Mouse (Mus musculus) adrenal gland, postnatal 10 days (tissue): ENCODE data around the gene Kbtbd13. TPM values are rescaled to one million over a fixed set of nuclear protein-coding genes. Genes with fewer than 3 reads are reported as not detected.
"Not testable (repeated sequence)": the region's sequence is repeated elsewhere in the genome, so short reads cannot be mapped to it uniquely, and the experiment has no call there.

Experiments used
- DNase-seq: peaks from one replicate; pipeline ENCODE4 v3.0.0; 2021; ENCODE audit warnings: mixed read lengths
- total RNA-seq, 2 experiments: library from RNA; stranded (reverse); gene quantifications; 2 replicates each; pipeline ENCODE4 v1.2.3; 2021

Kbtbd13 gene
- total RNA-seq, 2 experiments from 2014 or later: 0.84 to 3.9 TPM

DNA sequence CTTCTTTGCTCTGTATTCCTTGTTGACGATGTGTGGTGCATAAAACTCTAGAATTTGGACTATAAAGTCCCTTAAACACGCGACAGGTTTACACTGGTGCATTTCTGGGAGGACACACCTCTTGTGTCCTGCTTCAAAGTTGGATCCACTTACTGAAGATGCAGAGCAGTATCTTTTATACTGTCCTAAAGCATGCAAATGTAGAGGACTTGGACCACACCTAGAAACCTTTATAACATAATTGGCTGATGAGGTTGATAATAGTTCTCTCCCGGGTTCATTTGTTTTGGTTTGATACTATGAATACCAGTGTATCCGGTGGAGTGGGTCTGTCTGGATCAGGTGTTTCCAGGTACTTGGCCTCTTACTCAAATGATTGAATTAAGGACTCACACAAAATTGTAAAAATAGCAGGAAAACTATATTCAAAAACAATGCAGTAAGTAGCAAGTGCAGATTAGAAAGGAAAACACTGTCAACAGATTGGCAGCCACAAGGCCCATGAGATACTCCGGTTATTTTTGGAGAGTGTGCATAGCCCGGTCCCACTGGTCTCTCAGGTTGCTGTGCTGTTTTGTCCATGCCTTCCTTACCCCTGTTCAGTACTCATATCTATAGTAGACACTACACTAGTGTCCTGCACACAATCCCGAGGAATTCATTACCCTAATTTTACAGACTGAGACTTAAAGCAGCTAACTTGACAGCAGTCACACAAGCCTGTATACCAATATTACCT is 44.2 kb downstream of the Kbtbd13 start:
- no peak for DNase-seq

DNA sequence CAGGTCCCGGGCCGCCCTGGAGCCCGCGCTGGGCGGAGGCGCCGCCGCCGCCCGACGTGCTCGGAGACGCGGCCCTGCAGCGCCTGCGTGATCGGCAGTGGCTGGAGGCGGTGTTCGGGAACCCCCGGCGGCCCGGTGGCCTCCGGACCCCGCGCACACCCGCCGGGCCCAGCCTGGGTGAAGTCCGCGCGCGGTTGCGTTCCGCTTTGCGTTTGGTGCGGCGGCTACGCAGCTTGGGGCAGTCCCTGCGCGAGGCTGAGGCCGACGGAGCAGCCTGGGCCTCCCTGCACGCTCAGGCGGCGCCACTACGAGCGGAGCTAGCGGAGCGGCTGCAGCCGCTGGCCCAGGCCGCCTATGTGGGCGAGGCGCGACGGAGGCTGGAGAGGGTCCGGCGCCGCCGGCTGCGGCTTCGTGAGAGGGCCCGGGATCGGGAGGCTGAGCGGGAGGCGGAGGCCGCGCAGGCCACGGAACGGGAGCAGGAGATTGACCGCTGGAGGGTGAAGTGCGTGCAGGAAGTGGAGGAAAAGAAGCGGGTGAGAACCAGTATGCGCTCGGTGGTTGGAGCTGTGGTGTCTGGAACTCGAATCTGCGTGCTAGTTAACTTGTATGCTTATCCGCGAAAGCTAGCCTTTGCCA is 44.9 kb downstream of the Kbtbd13 start:
- DNase-seq: peak; percentile 66

DNA sequence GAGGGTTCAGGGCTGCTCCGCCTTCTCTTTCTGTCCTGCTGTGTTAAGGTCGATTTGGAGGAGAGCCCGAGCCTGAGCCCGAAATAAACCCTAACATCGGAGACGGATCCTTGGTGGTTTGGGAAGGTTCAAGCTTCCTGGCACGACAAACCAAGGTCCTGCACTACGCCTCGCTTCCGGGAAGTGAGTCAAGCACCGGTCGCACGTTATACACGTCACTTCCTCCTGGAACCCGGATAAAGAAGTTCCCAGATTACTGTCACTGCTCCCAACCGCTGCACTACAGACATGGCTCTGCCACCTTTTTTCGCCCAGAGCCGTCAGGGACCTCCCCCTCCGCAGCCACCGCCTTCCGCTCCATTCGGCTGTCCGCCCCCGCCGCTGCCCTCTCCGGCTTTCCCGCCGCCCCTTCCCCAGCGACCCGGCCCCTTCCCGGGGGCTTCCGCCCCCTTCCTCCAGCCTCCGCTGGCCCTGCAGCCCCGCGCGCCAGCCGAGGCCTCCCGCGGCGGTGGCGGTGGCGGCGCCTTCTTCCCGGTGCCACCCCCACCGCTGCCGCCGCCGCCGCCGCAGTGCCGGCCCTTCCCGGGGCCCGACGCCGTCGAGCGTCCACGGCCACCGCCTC is 45.5 kb downstream of the Kbtbd13 start, which contains the start of gene Pdcd7:
Gene Pdcd7, plus strand, starts transcription at position 251 of the 622 bp plus-strand sequence.
- peak; percentile 96 for DNase-seq

DNA sequence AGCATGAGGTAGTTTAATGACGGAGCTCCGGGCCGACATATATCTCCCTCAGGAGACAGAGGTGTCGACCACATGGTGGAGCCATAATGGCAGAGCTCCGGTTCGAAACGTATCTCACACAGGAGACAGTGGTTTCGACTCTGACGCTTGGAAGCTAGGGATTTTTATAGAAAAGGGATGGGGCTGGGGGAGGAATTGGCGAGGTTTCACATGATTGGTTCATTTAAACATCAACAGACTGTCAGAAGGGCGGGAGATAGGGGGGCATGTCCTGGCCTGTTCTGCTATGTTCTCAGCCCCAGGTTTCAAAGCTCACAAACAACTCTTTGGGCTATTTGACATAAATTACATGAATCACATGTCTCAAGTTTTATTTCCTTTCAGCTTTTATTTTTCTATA is 46.0 kb downstream of the Kbtbd13 start:
- DNase-seq: not testable (repeated sequence)

DNA sequence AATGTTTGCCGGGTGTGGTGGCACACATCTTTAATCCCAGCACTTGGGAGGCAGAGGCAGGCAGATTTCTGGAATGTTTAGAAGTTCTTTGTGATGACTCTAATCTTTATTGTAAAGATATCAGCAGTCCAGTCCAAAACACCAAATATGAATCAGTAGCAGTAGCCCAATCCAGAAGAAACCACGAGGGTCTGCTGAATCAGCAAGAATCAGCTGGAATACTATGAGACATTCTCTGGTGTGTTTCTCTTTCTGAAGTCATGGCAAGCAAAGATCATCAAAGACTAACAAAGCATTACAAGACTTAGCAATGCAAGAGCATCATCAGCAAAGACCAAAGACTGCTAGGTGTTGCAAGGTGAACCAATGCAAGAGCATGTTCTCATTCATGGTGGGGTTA is 51.0 kb downstream of the Kbtbd13 start:
- DNase-seq: no peak

DNA sequence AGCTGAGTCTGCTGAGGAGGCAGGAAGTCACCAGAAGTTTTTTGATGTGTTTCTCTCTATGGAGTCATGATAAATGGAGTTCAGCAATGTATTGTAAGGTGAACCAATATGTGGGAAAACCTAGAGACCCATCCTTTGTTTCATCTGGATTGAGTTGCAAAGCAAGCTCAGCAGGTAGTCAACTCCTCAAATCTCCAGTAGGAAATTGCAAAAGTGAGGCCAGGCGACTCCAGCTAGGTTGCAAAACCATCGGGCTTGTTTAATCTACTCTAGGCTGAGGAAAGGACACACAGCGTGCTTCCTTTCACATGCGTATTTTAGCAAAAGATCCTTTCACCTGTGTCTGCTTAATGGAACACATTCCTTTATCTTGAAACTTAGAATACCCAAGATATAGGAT is 52.3 kb downstream of the Kbtbd13 start:
- no peak for DNase-seq

Other genes with a start within 250 kb of the Kbtbd13 start
- gene Parp16, start 196.3 kb downstream of the Kbtbd13 start, total RNA-seq: 10 to 100 TPM; 12.9 to 19.6 TPM
- gene Cilp, start 126.5 kb downstream of the Kbtbd13 start, total RNA-seq: 10 to 100 TPM in 1 of 2 experiments, 1 to 10 TPM in 1; 8.6 to 10.9 TPM
- gene Clpx, start 97.4 kb downstream of the Kbtbd13 start, total RNA-seq: 100 to 1,000 TPM; 144 to 173 TPM
- 10 to 100 TPM; 13.6 to 17.1 TPM for gene Pdcd7, start 45.5 kb downstream of the Kbtbd13 start, total RNA-seq
- under 1 TPM in 1 of 2 experiments, not detected in 1; 0.45 TPM for gene Ubap1l, start 30.6 kb downstream of the Kbtbd13 start, total RNA-seq
- gene Rasl12, start 6.9 kb upstream of the Kbtbd13 start, total RNA-seq: 10 to 100 TPM; 32.3 to 76.7 TPM
- under 1 TPM; 0.45 to 0.78 TPM for gene Slc51b, start 31.3 kb upstream of the Kbtbd13 start, total RNA-seq
- 10 to 100 TPM; 11.2 to 14.1 TPM for gene Mtfmt, start 44.1 kb upstream of the Kbtbd13 start, total RNA-seq
- gene Spg21, start 69.3 kb upstream of the Kbtbd13 start, total RNA-seq: 10 to 100 TPM; 53.6 to 54.4 TPM
- gene Ankdd1a, start 128.5 kb upstream of the Kbtbd13 start, total RNA-seq: under 1 TPM in 1 of 2 experiments, not detected in 1; 0.45 TPM
- gene Plekho2, start 188.4 kb upstream of the Kbtbd13 start, total RNA-seq: 10 to 100 TPM; 32.5 to 37.8 TPM
- gene Pif1, start 195.5 kb upstream of the Kbtbd13 start, total RNA-seq: 1 to 10 TPM; 2.0 to 3.3 TPM
- 10 to 100 TPM; 49.7 to 61.5 TPM for gene Rbpms2, start 238.0 kb upstream of the Kbtbd13 start, total RNA-seq